Mouse (Mus musculus): ENCODE results near the gene Glt1d1. TPM values are rescaled to one million over a fixed set of nuclear protein-coding genes. Genes with fewer than 3 reads are reported as not detected.

The Glt1d1 gene
- polyA plus RNA-seq, 1 experiment from 2014 or later: 1.5 TPM

DNA sequence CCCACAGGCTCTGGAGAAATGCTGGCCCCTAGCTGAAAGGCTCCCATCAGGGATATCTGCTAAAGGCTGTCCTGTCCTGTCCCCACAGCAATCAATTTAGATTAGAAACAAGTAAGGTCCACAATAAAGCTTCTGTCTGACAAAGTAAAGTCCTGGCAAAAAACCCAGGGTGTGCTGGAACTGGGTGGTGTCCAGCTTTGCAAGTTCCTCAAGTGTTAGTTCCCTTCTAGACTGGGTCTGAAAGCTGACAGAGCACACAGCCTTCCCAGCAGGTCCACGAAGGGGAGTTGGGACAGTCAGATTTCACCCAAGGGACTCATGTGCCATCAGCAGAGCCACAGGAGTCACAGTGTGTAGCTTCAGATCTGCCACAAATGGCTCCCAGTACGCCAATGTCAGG is 24.6 kb upstream of the Glt1d1 start:
- WGBS: 94% methylated on average over 2 of the region's 2 CpGs
- H3K4me3 ChIP-seq (ENCODE audit: low read depth, low read length): no peak overlapping the region
- no peaks in the 10 kb centered on the region for H3K9me3 ChIP-seq (ENCODE audit: control insufficient read depth, low read length)
- H3K4me1 ChIP-seq (replicated peaks; ENCODE audit: control insufficient read depth, insufficient read depth, low read length): no peaks in the 10 kb centered on the region
- peaks cover 9% of the 10 kb centered on the region; the same call in 1 of the 2 replicates for H3K36me3 ChIP-seq (ENCODE audit: control insufficient read depth, insufficient read depth, low read length)
- no peak for ATAC-seq (replicated peaks; ENCODE audit: low FRiP score)
- no peak overlapping the region for H3K9ac ChIP-seq (ENCODE audit: low read length)
- no peak overlapping the region for H3K27ac ChIP-seq (ENCODE audit: low read depth, low read length)
- no peak overlapping the region for H3K4me2 ChIP-seq (ENCODE audit: low read depth, low read length, severe bottlenecking)
- H3K27me3 ChIP-seq (ENCODE audit: control insufficient read depth, insufficient read depth, low read length): no peaks in the 10 kb centered on the region
- no peak for DNase-seq (ENCODE audit: low spot score)

DNA sequence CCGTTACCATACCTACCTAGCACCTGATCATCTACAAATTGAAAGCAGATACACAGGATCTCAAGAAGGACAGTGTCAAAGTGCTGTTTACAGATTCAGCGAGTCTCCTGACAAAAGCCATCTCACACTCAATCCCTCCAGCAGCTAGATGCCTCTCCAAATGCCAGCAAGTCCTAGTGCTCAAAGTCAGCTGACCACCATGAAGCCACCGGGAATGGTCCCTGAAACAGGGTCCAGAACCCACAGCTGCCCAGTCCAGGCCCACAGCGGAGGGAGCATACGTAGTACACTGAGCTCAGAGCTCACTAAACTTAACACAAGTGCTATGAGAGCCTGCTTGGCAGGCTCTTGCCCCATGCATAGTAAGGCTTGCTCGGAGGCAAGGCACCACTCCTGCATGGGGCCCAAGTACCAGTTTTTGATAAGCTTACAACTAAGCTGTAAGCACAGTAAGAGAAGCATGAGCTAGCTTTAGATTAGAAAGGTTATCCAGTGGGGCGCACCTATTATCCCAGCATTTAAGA is 22.8 kb upstream of the Glt1d1 start:
- Histone ChIP-seq H3K4me3 (ENCODE audit: low read depth, low read length) (no peak overlapping the region), H3K4me2 (ENCODE audit: low read depth, low read length, severe bottlenecking) (no peak overlapping the region), H3K36me3 (ENCODE audit: control insufficient read depth, insufficient read depth, low read length) (no peaks in the 10 kb centered on the region; the same call in 1 of the 2 replicates), H3K27me3 (ENCODE audit: control insufficient read depth, insufficient read depth, low read length) (no peaks in the 10 kb centered on the region), H3K27ac (ENCODE audit: low read depth, low read length) (no peak overlapping the region), H3K9me3 (ENCODE audit: control insufficient read depth, low read length) (no peaks in the 10 kb centered on the region), H3K9ac (ENCODE audit: low read length) (no peak overlapping the region), H3K4me1 (replicated peaks; ENCODE audit: control insufficient read depth, insufficient read depth, low read length) (no peaks in the 10 kb centered on the region)
- no peak for ATAC-seq (replicated peaks; ENCODE audit: low FRiP score)
- no peak for DNase-seq (ENCODE audit: low spot score)
- 88% methylated on average over 7 of the region's 7 CpGs for WGBS

DNA sequence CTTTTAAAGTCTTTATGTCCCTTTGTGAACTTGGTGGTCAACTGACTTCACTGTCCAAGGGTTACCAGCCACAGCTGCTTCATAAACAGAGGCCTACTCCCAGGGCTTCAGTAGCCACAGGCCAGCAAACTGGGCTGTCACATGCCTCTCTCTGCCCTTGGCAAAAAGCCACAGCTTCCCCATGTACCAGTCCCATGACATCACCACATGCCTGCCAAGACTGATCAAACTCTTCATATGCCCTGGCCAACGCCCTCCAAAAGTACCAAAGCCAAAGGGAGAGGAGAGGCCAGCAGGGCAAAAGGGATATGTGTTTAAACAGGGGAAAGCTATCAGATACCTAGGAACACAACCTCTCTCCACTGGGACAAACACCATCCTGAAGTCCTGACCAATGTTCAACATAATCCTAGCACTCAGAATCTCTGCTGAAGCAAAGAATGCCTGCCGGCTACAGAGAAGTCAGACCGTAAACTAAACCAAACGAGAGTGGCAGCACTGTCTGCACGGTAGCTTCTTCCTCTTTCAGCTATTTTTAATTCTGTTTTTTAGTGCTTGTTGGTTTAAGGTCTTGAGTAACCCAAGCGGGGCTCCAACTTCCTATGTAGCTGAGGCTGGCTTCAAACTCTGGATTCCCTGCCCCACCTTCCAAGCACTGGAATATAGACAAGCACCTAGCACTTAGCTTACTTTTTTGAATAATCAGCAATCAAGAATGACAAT is 21.1 kb upstream of the Glt1d1 start:
- H3K27ac ChIP-seq (ENCODE audit: low read depth, low read length): no peak overlapping the region
- ATAC-seq (replicated peaks; ENCODE audit: low FRiP score) (no peak), DNase-seq (ENCODE audit: low spot score) (no peak)
- whole genome bisulfite sequencing: 86% methylated on average over 6 of the region's 6 CpGs
- H3K4me1 ChIP-seq (replicated peaks; ENCODE audit: control insufficient read depth, insufficient read depth, low read length): peaks cover 8% of the 10 kb centered on the region; the same call in 1 of the 2 replicates
- no peaks in the 10 kb centered on the region for H3K27me3 ChIP-seq (ENCODE audit: control insufficient read depth, insufficient read depth, low read length)
- no peak overlapping the region for H3K4me2 ChIP-seq (ENCODE audit: low read depth, low read length, severe bottlenecking)
- H3K9me3 ChIP-seq (ENCODE audit: control insufficient read depth, low read length): no peaks in the 10 kb centered on the region
- H3K4me3 ChIP-seq (ENCODE audit: low read depth, low read length): no peak overlapping the region
- no peak overlapping the region for H3K9ac ChIP-seq (ENCODE audit: low read length)
- H3K36me3 ChIP-seq (ENCODE audit: control insufficient read depth, insufficient read depth, low read length): no peaks in the 10 kb centered on the region; the same call in 1 of the 2 replicates

DNA sequence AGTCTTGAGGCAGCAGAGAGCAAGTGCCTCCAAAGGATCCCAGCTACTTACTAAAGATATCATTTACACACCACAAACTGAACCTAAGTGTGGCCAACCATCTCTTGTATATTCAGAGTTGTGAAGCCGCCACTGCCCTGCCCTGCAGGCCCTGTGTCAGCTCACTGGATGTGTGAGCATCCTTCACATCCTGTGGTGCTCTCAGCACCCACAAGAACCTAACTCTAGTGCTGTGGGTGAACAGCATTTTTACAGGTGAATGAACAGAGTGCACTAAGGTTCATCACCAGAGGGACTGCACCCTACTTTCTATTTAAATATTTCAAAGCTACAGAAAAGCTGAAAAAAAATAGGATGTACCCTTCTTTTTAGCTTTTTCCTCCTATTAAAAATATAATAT is 20.2 kb upstream of the Glt1d1 start:
- WGBS: 82% methylated on average over 1 of the region's 1 CpGs
- Histone ChIP-seq H3K9ac (ENCODE audit: low read length) (no peak overlapping the region), H3K27ac (ENCODE audit: low read depth, low read length) (no peak overlapping the region), H3K4me2 (ENCODE audit: low read depth, low read length, severe bottlenecking) (no peak overlapping the region), H3K4me1 (replicated peaks; ENCODE audit: control insufficient read depth, insufficient read depth, low read length) (peaks cover 10% of the 10 kb centered on the region; the same call in 1 of the 2 replicates), H3K9me3 (ENCODE audit: control insufficient read depth, low read length) (no peaks in the 10 kb centered on the region), H3K36me3 (ENCODE audit: control insufficient read depth, insufficient read depth, low read length) (no peaks in the 10 kb centered on the region; the same call in 1 of the 2 replicates), H3K4me3 (ENCODE audit: low read depth, low read length) (no peak overlapping the region), H3K27me3 (ENCODE audit: control insufficient read depth, insufficient read depth, low read length) (no peaks in the 10 kb centered on the region)
- no peak for DNase-seq (ENCODE audit: low spot score)
- no peak for ATAC-seq (replicated peaks; ENCODE audit: low FRiP score)

DNA sequence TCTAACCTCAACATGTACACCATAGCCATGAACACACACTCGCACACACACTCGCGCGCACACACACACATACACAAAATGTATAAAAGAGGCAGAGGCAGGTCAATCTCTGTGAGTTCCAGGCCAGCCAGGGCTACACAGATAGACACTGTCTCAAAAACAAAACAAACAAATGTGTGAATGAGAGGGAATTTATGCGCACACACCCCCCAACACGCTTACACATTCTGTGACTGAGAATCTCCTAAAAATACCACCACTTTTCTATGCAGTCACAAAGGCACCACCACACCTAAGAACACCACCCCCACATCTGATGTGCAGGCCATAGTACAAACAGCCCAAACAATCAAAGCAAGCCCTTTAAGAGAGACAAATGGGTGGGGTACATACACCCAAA is 19.7 kb upstream of the Glt1d1 start:
- Histone ChIP-seq H3K27me3 (ENCODE audit: control insufficient read depth, insufficient read depth, low read length) (no peaks in the 10 kb centered on the region), H3K4me2 (ENCODE audit: low read depth, low read length, severe bottlenecking) (no peak overlapping the region), H3K27ac (ENCODE audit: low read depth, low read length) (no peak overlapping the region), H3K4me3 (ENCODE audit: low read depth, low read length) (no peak overlapping the region), H3K9me3 (ENCODE audit: control insufficient read depth, low read length) (no peaks in the 10 kb centered on the region), H3K36me3 (ENCODE audit: control insufficient read depth, insufficient read depth, low read length) (no peaks in the 10 kb centered on the region; the same call in 1 of the 2 replicates), H3K9ac (ENCODE audit: low read length) (no peak overlapping the region), H3K4me1 (replicated peaks; ENCODE audit: control insufficient read depth, insufficient read depth, low read length) (peaks cover 10% of the 10 kb centered on the region; the same call in 1 of the 2 replicates)
- WGBS: 96% methylated on average over 6 of the region's 6 CpGs
- DNase-seq (ENCODE audit: low spot score) (no peak), ATAC-seq (replicated peaks; ENCODE audit: low FRiP score) (no peak)

DNA sequence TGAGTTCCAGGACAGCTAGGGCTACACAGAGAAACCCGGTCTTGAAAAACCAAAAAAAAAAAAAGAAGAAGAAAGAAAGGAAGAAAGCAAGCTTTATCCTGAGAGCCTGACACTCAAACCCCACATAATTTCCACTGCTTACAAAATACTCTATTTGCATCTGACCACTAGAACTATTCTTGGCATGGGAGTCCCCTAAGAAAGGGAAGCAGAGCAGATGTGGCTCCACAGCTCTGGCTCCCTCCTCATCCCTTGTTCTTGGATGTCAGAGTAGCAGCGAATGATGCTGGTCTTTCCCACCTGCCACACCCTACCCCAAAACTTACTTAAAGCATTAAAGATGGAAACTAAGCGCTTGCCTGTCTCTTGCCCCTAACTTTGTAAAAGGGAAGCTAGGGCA is 16.6 kb upstream of the Glt1d1 start:
- Histone ChIP-seq H3K4me1 (replicated peaks; ENCODE audit: control insufficient read depth, insufficient read depth, low read length) (peaks cover 10% of the 10 kb centered on the region; the same call in 1 of the 2 replicates), H3K27me3 (ENCODE audit: control insufficient read depth, insufficient read depth, low read length) (no peaks in the 10 kb centered on the region), H3K27ac (ENCODE audit: low read depth, low read length) (no peak overlapping the region), H3K36me3 (ENCODE audit: control insufficient read depth, insufficient read depth, low read length) (no peaks in the 10 kb centered on the region), H3K4me3 (ENCODE audit: low read depth, low read length) (peak overlapping the region; percentile 96), H3K9ac (ENCODE audit: low read length) (peak overlapping the region; percentile 97; the same call in 1 of the 2 replicates), H3K9me3 (ENCODE audit: control insufficient read depth, low read length) (no peaks in the 10 kb centered on the region), H3K4me2 (ENCODE audit: low read depth, low read length, severe bottlenecking) (peak overlapping the region; percentile 95)
- 89% methylated on average over 3 of the region's 3 CpGs for WGBS
- ATAC-seq (replicated peaks; ENCODE audit: low FRiP score) (no peak), DNase-seq (ENCODE audit: low spot score) (no peak)

DNA sequence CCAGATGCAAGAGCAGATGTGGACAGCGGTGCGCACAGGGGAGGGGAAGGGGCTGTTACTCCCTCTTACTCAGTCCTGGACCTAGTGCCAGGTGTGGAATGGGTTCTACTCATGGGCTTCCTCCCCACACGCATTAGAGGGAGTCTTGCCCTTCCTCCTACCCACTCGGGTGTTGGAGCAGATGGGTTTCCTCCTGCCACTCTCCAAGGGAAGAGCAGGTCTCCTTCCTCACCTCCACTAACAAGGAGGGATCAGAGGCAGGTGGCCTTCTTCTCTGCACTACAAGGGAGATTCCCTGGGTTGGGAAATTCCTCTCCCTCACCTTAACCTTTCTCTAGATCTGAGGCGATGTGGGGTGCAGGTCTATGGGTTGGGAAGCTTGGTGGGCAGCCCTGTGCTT is 15.9 kb upstream of the Glt1d1 start:
- ATAC-seq (replicated peaks; ENCODE audit: low FRiP score) (0 out of 2 replicates have a peak, but pooled peaks have one; percentile 10), DNase-seq (ENCODE audit: low spot score) (no peak)
- Histone ChIP-seq H3K27ac (ENCODE audit: low read depth, low read length) (no peak overlapping the region), H3K9ac (ENCODE audit: low read length) (peak overlapping the region; percentile 97), H3K9me3 (ENCODE audit: control insufficient read depth, low read length) (no peaks in the 10 kb centered on the region), H3K4me3 (ENCODE audit: low read depth, low read length) (peak overlapping the region; percentile 96), H3K36me3 (ENCODE audit: control insufficient read depth, insufficient read depth, low read length) (no peaks in the 10 kb centered on the region), H3K27me3 (ENCODE audit: control insufficient read depth, insufficient read depth, low read length) (no peaks in the 10 kb centered on the region), H3K4me1 (replicated peaks; ENCODE audit: control insufficient read depth, insufficient read depth, low read length) (peaks cover 10% of the 10 kb centered on the region; the same call in 1 of the 2 replicates), H3K4me2 (ENCODE audit: low read depth, low read length, severe bottlenecking) (peak overlapping the region; percentile 95)
- 21% methylated on average over 5 of the region's 5 CpGs for WGBS

DNA sequence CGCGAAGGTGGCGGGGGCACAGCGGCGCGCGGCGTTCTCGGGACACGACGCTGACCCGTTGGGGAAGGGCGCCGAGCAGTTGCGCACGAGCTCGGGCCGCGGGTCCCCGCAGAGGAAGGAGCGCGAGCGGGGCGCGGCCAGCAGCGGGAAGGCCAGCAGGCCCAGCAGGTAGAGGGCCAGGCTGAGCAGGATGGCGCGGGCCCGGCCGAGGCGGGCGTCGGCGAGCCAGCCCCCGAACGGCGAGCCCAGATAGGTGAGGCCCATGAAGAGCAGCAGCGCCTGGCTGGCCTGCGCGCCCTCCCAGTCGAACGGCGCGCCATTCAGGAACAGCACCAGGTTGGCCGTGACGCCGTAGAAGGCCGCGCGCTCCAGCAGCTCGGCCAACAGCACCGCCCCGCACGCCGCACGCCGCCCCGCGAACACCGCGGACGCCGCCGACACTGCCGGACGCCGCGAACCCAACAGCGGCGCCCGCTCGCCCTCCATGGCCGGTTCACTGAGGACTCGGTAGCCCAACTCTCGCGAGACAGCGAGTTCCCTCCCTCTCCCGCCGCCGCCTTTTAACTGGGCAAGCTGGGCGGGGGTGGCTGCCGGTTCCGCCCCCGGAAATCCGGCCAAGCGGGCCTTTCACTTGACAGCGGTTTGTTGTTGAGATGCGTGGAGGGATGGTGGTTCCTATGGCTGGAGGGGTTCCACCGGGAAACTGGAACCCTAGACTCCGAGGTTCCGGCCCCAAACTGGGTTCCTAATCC is 15.0 kb upstream of the Glt1d1 start:
- peak; percentile 95 for ATAC-seq (replicated peaks; ENCODE audit: low FRiP score)
- no peaks in the 10 kb centered on the region for H3K27me3 ChIP-seq (ENCODE audit: control insufficient read depth, insufficient read depth, low read length)
- peaks cover 10% of the 10 kb centered on the region; the same call in 1 of the 2 replicates for H3K4me1 ChIP-seq (replicated peaks; ENCODE audit: control insufficient read depth, insufficient read depth, low read length)
- peak overlapping the region; percentile 95 for H3K4me2 ChIP-seq (ENCODE audit: low read depth, low read length, severe bottlenecking)
- H3K4me3 ChIP-seq (ENCODE audit: low read depth, low read length): peak overlapping the region; percentile 96
- peak; percentile 98 for DNase-seq (ENCODE audit: low spot score)
- no peaks in the 10 kb centered on the region for H3K36me3 ChIP-seq (ENCODE audit: control insufficient read depth, insufficient read depth, low read length)
- peak overlapping the region; percentile 97 for H3K9ac ChIP-seq (ENCODE audit: low read length)
- H3K9me3 ChIP-seq (ENCODE audit: control insufficient read depth, low read length): no peaks in the 10 kb centered on the region
- under 1% methylated on average over 82 of the region's 91 CpGs for WGBS
- peak overlapping the region; percentile 64 for H3K27ac ChIP-seq (ENCODE audit: low read depth, low read length)

All from forebrain, embryonic 11.5 days (tissue).